Mouse (Mus musculus): Measurements from ENCODE around the gene Cd93. TPM values are rescaled to one million over a fixed set of nuclear protein-coding genes. Genes with fewer than 3 reads are reported as not detected.

Gene Cd93
- polyA plus RNA-seq, 1 experiment from 2014 or later, result 6.8 TPM

DNA sequence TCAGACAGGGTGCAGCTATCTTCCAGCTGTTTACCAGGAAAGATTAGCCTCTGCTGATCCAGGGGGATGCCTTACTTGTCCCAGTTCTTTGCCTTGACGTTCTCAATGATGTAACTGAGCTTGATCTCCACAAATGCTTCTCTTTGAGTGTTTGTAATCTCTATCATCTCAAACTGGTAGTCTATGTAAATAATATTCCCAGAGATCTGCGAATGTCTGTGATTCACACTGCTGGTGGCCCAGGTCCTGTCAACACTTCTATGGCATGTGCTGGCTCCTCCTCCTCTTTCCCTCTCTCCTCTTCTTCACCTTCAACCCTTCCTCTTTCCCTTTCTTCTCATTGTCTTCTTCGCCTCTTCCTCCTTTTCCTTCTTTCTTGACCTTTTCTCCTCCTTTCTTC is 24.2 kb downstream of the Cd93 start:
- H3K4me2 ChIP-seq (replicated peaks), result no peak overlapping the region
- no peaks in the 10 kb centered on the region for H3K36me3 ChIP-seq
- no peak overlapping the region for H3K9ac ChIP-seq
- no peak overlapping the region for H3K4me3 ChIP-seq
- no peak for ATAC-seq (ENCODE audit: insufficient number of reproducible peaks, insufficient read depth, low FRiP score, low TSS enrichment)
- no peaks in the 10 kb centered on the region for H3K4me1 ChIP-seq
- no peak overlapping the region for H3K27ac ChIP-seq
- H3K9me3 ChIP-seq, result no peaks in the 10 kb centered on the region
- 73% methylated on average over 3 of the region's 3 CpGs for WGBS
- no peaks in the 10 kb centered on the region for H3K27me3 ChIP-seq

DNA sequence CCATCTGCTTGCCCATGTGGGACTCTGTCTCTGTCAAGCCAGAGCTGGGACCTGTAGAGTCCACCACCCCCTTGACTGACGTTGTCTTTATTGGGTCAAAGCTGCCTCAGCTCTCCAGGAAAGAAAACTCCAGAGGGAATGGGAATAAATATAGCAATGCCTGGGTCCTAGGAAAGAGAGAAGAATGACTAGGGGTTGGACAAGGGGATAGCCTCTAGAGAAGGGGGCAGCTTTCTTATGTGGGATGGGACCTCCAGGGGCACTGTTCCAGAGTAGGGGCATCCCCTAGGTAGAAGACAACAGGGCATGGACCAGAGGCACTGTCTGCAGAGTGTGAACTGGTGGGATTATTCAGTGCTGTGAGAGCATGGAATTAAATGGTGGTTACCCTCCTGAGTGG is 33.5 kb downstream of the Cd93 start:
- ATAC-seq (ENCODE audit: insufficient number of reproducible peaks, insufficient read depth, low FRiP score, low TSS enrichment), result no peak
- 73% methylated on average over 1 of the region's 1 CpGs for WGBS
- H3K27me3 ChIP-seq, result peaks cover 42% of the 10 kb centered on the region

DNA sequence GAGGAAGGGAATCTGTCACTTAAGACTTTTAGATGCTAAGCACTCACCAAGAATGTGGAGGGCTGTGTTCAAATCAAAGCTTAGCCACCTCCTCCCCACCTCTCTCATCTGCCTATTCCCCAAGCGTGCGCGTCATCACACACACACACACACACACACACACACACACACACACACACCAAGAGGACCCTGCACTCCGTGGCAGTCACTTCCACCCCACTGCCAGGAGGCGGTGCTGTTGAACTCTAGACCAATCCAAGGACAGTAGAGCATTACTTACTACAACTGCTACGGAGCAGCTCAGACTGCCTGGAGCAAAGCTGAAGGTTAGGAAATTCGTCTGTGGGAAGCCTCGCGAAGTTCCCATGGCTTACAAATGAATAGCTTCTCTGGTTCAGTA is 34.2 kb downstream of the Cd93 start:
- H3K27me3 ChIP-seq, result peaks cover 45% of the 10 kb centered on the region
- no peak overlapping the region for H3K27ac ChIP-seq
- H3K4me3 ChIP-seq, result no peak overlapping the region
- peaks cover 27% of the 10 kb centered on the region for H3K4me1 ChIP-seq
- 0 out of 2 replicates have a peak overlapping the region, but pooled peaks have one; percentile 13 for H3K4me2 ChIP-seq (replicated peaks)
- H3K36me3 ChIP-seq, result no peaks in the 10 kb centered on the region
- 16% methylated on average over 9 of the region's 9 CpGs for WGBS
- no peak overlapping the region for H3K9ac ChIP-seq
- peak; percentile 75 for ATAC-seq (ENCODE audit: insufficient number of reproducible peaks, insufficient read depth, low FRiP score, low TSS enrichment)
- H3K9me3 ChIP-seq, result no peaks in the 10 kb centered on the region

More for the DNA sequence above, 33.5 kb downstream of the Cd93 start:
- H3K36me3 ChIP-seq, result no peaks in the 10 kb centered on the region
- no peak overlapping the region for H3K4me3 ChIP-seq
- no peaks in the 10 kb centered on the region for H3K9me3 ChIP-seq
- no peak overlapping the region for H3K27ac ChIP-seq
- peaks cover 27% of the 10 kb centered on the region for H3K4me1 ChIP-seq
- H3K9ac ChIP-seq, result no peak overlapping the region
- no peak overlapping the region for H3K4me2 ChIP-seq (replicated peaks)

DNA sequence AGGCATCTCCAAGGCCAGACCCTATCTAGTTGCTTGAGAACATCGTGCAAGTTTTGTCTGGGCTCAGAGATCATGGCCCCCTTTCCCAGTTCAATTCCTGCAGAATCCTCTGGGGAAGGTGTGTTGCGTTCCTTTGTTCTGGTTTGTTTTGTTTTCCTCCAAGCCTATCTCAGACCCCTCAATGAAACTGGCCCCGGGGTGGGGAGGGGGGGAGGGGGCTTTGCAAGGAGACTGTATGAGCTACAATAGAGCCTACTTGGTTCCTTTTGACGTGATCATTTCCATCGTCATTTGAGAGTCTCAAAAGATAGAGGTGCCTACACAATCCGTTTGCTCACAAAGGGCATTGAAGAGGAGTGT is 34.6 kb downstream of the Cd93 start:
- Histone ChIP-seq H3K9me3 (no peaks in the 10 kb centered on the region), H3K27ac (no peak overlapping the region), H3K9ac (no peak overlapping the region), H3K4me3 (no peak overlapping the region), H3K27me3 (peaks cover 45% of the 10 kb centered on the region), H3K4me2 (replicated peaks) (peak overlapping the region; percentile 13; the same call in 1 of the 2 replicates), H3K36me3 (no peaks in the 10 kb centered on the region), H3K4me1 (peaks cover 27% of the 10 kb centered on the region)
- ATAC-seq (ENCODE audit: insufficient number of reproducible peaks, insufficient read depth, low FRiP score, low TSS enrichment), result no peak
- 13% methylated on average over 6 of the region's 6 CpGs for whole genome bisulfite sequencing

- H3K4me3 ChIP-seq, result peak within 1 kb of the TSS; percentile 37
- H3K9me3 ChIP-seq, result no peaks in the 10 kb centered on the region
- H3K36me3 ChIP-seq, result no peaks in the 10 kb centered on the region
- peak; percentile 70 for ATAC-seq (ENCODE audit: insufficient number of reproducible peaks, insufficient read depth, low FRiP score, low TSS enrichment)
- peak within 1 kb of the TSS; percentile 65 for H3K4me2 ChIP-seq (replicated peaks)
- no peak within 1 kb of the TSS for H3K27ac ChIP-seq
- peaks cover 45% of the 10 kb centered on the region for H3K27me3 ChIP-seq
- H3K9ac ChIP-seq, result peak within 1 kb of the TSS; percentile 48
- WGBS, result 1% methylated on average over 35 of the region's 35 CpGs
- H3K4me1 ChIP-seq, result peaks cover 27% of the 10 kb centered on the region
Measured at GRCm38 (mm10) chr2:148407870-148408760, 35.2 kb downstream of the Cd93 start, which contains the start of gene Thbd. Gene Thbd, minus strand, starts transcription at chr2:148408188.

GRCm38 (mm10) chr2:148406971-148407869 is 36.1 kb downstream of the Cd93 start:
- peak overlapping the region; percentile 37 for H3K4me3 ChIP-seq
- ATAC-seq (ENCODE audit: insufficient number of reproducible peaks, insufficient read depth, low FRiP score, low TSS enrichment), result 0 out of 2 replicates have a peak, but pooled peaks have one; percentile 7
- H3K27me3 ChIP-seq, result peaks cover 45% of the 10 kb centered on the region
- WGBS, result 4% methylated on average over 55 of the region's 55 CpGs
- peak overlapping the region; percentile 65 for H3K4me2 ChIP-seq (replicated peaks)
- peak overlapping the region; percentile 48 for H3K9ac ChIP-seq
- no peaks in the 10 kb centered on the region for H3K9me3 ChIP-seq
- no peaks in the 10 kb centered on the region for H3K36me3 ChIP-seq
- H3K4me1 ChIP-seq, result peaks cover 27% of the 10 kb centered on the region
- no peak overlapping the region for H3K27ac ChIP-seq

- Histone ChIP-seq H3K4me1 (peaks cover 27% of the 10 kb centered on the region), H3K4me2 (replicated peaks) (peak overlapping the region; percentile 65), H3K27me3 (peaks cover 45% of the 10 kb centered on the region), H3K36me3 (no peaks in the 10 kb centered on the region), H3K9ac (peak overlapping the region; percentile 48; the same call in 1 of the 2 replicates), H3K9me3 (no peaks in the 10 kb centered on the region), H3K4me3 (peak overlapping the region; percentile 37), H3K27ac (no peak overlapping the region)
- ATAC-seq (ENCODE audit: insufficient number of reproducible peaks, insufficient read depth, low FRiP score, low TSS enrichment), result no peak
- 12% methylated on average over 34 of the region's 34 CpGs for WGBS
Measured at GRCm38 (mm10) chr2:148406160-148406970, 37.0 kb downstream of the Cd93 start.

DNA sequence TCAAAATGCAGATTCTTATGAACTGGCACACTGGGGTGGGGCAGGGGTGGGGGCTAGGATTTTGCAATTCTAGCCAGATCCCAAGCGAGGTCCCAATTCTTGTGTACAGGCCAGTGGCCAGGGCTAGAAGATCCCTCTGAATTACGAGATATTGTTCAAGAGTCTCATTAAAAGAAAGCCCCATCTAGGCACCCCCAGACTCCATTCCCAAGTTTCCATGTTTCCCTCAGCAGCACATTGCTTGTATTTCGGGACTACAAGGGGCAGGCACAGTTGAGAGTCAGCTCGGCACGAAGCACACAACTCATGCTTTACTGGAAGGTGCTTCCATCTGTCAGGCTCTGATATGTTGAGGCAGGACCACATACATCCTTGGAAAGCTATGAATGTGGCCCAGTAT is 38.5 kb downstream of the Cd93 start:
- Histone ChIP-seq H3K4me1 (peaks cover 27% of the 10 kb centered on the region), H3K9me3 (no peaks in the 10 kb centered on the region), H3K4me3 (no peak overlapping the region), H3K27me3 (peaks cover 45% of the 10 kb centered on the region), H3K27ac (no peak overlapping the region), H3K9ac (no peak overlapping the region), H3K4me2 (replicated peaks) (peak overlapping the region; percentile 2; the same call in 1 of the 2 replicates), H3K36me3 (no peaks in the 10 kb centered on the region)
- no peak for ATAC-seq (ENCODE audit: insufficient number of reproducible peaks, insufficient read depth, low FRiP score, low TSS enrichment)
- 73% methylated on average over 5 of the region's 5 CpGs for WGBS

GRCm38 (mm10) chr2:148402227-148402626 is 41.1 kb downstream of the Cd93 start:
- Histone ChIP-seq H3K4me3 (no peak overlapping the region), H3K9ac (no peak overlapping the region), H3K9me3 (no peaks in the 10 kb centered on the region), H3K27ac (no peak overlapping the region), H3K4me2 (replicated peaks) (no peak overlapping the region), H3K27me3 (peaks cover 24% of the 10 kb centered on the region), H3K36me3 (no peaks in the 10 kb centered on the region), H3K4me1 (peaks cover 15% of the 10 kb centered on the region)
- no peak for ATAC-seq (ENCODE audit: insufficient number of reproducible peaks, insufficient read depth, low FRiP score, low TSS enrichment)
- 93% methylated on average over 1 of the region's 1 CpGs for WGBS

GRCm38 (mm10) chr2:148398901-148399685 is 44.3 kb downstream of the Cd93 start:
- Histone ChIP-seq H3K27ac (no peak overlapping the region), H3K4me2 (replicated peaks) (no peak overlapping the region), H3K9ac (no peak overlapping the region), H3K9me3 (no peaks in the 10 kb centered on the region), H3K4me3 (no peak overlapping the region), H3K36me3 (no peaks in the 10 kb centered on the region), H3K27me3 (peaks cover 21% of the 10 kb centered on the region), H3K4me1 (peaks cover 22% of the 10 kb centered on the region)
- WGBS, result 74% methylated on average over 5 of the region's 5 CpGs
- ATAC-seq (ENCODE audit: insufficient number of reproducible peaks, insufficient read depth, low FRiP score, low TSS enrichment), result no peak
